Mouse (Mus musculus) liver, adult 2 months (tissue): ENCODE measurements around the gene Tmem132a.

ENCODE experiments used
- CTCF ChIP-seq: fragments of 200-500 bp; IDR thresholded peaks from 2 replicates; pipeline ENCODE4 v1.5.1; 2011; ENCODE audit warnings: low read depth, low read length, control low read depth
- POLR2A ChIP-seq: fragments of 200-500 bp; IDR thresholded peaks from 2 replicates; pipeline ENCODE4 v1.6.1; 2011; ENCODE audit warnings: low read length, control low read depth; ENCODE audit not compliant: insufficient read depth; ENCODE audit errors: extremely low read depth

- TF ChIP-seq CTCF (no peak), POLR2A (no peak)
These were observed 37.7 kb downstream of the Tmem132a start for GRCm38 (mm10) chr19:10832030-10832429.
